Mouse (Mus musculus) spleen, embryonic (tissue): ENCODE measurements around the gene Ccnb1ip1.

Experiments
- CTCF ChIA-PET: fragments of 350-600 bp; sonication (Branson Sonifier 250); formaldehyde crosslinking; loops from one replicate; lab custom pipeline; 2022; lab: Charles Lee

Gene Ccnb1ip1

DNA sequence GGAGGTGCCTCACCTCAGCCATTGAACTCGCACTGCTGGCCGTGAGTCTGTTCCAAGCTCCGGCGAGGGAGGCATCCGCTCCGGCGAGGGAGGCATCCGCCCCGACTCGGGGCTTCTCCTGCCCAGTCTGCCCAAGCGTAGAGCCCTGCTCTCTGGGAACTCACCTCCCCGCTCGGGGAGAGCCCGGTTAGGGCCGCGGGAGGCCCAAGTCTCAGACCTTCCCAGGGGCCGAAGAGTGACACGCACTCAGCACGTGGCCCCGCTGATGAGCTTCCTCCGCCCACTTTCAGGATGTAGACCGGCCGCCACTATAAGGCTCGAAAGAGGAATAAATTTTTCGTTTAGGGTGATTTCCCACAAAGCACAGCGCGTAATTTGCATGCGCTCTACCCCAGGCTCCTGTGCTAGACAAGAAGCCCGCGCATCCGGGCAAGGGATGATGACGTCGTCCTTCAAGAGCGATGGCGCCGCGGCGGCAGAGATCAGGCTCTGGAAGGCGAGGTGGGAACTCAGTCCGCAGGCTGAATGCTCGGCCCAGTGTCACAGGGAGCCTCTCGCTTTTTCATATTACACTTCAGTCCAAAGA is at the start of gene Ccnb1ip1, which contains the start of gene Parp2:
Ccnb1ip1 (minus strand) TSS at position 246 of the 586 bp plus-strand sequence.
Parp2 (plus strand) TSS at position 355 of the 586 bp plus-strand sequence.
- CTCF ChIA-PET, result interaction anchor here (0.9 to 1.2 kb wide), 4 partner anchors 13 to 256 kb away, joined by 3 to 6 read pairs (median 4); no protein-coding TSS in a partner anchor

DNA sequence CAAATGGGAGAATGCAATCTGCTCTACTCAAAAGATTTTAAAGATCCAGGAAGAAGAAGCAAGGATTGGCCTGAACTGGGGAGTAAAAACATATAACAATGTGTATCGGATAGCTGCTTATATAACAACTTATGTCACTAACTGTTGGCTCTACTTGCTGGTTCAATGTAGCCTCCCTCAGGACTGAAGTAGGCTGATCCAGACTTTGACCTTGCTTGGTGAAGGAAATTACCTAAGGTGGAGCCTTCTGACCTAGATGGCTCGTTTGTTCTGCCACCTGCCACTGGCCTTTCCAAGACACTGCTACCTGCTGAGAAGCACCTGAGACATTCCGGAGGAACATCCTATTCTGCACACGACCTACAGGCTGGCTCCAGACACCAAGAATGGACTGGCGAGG is 48.3 kb upstream of the Ccnb1ip1 start:
- CTCF ChIA-PET, result interaction anchor here (0.6 kb wide), 1 partner anchor 43 kb away, joined by 3 read pairs; no protein-coding TSS in a partner anchor

DNA sequence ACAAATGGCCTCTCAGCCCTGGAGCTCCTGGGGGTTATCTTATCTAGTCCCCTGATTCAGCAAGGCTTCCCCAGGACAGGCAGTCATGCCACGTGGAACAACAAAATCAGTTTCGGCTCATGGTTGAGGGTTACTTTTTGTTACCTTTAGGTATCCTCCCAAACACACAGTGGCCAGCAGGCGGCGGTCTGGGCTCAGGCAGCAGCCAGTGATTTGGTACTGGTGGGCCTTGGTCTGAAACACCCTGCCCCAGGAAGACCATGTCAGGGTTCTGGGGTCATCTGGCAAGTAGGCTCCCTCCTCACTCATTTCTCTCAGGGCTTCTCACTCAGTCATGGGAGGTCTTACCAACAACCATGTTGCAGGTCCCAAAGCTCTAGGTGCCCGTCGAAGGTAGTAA is 29.7 kb upstream of the Ccnb1ip1 start:
- CTCF ChIA-PET, result no interaction called here

DNA sequence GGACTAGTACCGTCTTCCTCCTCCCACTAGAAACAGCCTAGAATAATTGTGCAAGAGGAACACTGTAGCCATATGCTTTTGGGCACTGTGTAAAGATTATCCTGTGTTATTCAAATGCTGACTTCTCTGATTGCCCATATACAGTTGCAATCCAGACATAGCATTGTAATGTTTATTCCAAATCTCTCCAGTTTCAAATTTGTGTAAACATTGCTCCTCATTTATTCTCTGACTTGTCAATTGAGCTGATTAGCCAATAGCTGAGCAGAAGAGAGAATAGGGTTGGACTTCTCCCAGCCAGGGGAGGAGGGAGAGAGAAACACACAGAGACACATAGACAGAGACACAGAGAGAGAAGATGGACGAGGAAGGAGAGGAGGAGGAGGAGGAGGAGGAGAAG is 26.9 kb upstream of the Ccnb1ip1 start:
- CTCF ChIA-PET, result interaction anchor here (0.7 kb wide), 1 partner anchor 72 kb away, joined by 3 read pairs; no protein-coding TSS in a partner anchor

DNA sequence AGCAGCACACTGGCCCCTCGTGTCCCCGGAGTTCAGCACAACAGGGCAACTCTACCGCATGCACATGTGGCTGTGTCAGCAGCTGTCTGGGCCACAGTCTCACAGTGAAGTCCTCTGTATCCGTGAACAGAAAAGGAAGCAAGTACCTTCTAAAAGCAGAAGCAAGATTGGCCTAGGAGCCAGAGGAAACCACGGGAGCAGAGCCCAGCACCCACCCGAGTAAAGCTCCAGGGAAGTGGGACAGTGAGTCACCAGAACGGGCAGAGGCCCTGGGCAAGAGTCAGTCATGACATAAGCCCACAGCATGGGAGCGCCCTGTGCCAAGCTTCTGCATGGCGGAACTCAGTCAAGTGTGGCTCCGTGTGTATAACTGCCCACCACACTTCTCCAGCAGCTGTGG is 26.4 kb upstream of the Ccnb1ip1 start:
- CTCF ChIA-PET, result interaction anchor here (0.7 kb wide), 1 partner anchor 73 kb away, joined by 3 read pairs; no protein-coding TSS in a partner anchor

DNA sequence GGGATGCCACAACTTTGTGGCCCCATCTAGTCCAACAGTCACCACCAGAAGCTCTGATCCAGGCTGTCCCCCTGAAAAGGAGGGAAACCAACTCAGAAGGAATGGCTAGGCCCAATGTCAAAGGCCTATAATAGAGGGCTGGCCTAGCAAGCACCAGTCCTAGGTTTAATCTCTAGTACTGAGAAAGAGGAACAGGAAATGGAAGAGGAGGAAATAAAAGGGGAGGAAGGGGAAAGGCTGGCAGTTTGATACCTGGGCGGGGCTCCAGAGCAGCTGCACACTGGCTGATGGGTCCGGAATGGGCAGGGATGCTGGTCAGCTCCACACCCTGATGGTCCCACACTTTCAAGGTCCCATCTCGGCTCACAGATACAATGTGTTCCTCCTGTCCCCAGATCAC is 22.3 kb upstream of the Ccnb1ip1 start:
- CTCF ChIA-PET, result no interaction called here

DNA sequence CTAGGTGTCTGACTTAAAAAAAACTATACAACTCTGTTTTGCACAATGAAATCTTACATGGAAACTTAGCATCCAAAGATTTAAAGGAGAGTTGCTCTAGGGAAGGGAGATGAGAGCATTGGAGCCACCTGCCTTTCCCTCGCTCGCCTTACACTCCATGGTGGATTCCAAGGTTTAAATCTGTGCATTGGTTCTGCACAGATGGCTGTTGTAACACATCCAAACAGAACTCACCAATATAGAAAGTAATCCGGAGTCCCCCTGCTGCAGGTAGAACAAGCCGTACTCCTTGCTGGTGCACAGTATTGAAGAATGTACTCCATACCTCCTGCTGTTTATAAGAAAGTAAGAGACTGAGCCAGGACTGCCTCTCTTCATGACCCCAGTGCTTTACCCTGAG is 19.0 kb upstream of the Ccnb1ip1 start:
- CTCF ChIA-PET, result no interaction called here

DNA sequence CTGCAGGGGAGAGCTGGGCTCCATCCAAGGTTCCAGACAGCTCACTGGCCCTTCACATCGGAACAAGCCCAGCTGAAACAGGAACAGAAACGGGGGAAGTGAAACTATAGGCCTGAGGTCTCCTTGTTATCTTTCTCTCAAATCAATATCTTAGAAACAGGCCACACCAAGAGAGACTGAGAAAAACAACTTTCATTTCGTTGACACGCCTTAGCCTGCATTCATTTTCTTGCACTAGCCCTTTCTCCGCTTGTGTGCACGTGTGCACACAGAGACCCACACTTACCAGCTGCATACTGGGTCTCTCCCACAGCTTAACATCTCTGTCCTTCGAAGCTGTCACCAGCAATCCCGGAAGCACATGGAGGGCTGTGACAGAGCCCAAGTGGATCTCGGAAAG is 16.7 kb upstream of the Ccnb1ip1 start:
- CTCF ChIA-PET, result no interaction called here

DNA sequence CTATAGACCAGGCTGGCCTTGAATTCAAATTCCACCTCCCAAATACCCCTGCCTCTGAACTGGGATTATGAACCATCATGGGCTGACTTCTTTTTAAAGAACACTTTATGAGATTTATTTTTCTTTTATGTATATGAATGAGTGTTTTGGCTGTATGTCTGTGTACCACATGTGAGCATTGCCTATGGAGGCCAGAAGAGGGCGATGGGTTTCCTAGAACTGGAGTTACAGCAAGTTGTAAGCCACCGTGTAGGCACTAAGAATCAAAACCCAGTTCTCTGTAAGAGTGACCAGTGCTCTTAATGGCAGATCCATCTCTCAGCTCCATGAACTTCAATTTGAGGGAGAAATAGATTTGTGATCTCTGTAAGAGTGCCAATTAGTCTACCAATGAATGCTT is 15.7 kb upstream of the Ccnb1ip1 start:
- CTCF ChIA-PET, result no interaction called here

DNA sequence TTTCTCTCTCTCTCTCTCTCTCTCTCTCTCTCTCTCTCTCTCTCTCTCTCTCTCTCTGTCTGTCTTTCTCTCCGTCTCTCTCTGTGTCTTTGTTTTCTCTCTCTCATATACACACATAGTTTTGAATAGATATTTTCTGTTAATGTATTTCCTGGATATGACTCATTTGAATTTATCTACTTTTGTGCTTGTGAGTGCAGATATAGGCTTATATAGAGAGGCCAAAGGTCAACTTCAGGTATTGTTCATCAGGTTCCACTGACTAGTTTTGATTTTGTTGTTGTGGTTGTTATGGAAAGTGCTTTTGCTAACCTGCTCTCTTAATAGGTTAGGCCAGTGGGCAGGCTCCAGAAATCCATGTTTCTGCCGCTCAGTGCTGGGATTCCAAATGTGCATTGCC is 5.5 kb upstream of the Ccnb1ip1 start:
- CTCF ChIA-PET, result no interaction called here

DNA sequence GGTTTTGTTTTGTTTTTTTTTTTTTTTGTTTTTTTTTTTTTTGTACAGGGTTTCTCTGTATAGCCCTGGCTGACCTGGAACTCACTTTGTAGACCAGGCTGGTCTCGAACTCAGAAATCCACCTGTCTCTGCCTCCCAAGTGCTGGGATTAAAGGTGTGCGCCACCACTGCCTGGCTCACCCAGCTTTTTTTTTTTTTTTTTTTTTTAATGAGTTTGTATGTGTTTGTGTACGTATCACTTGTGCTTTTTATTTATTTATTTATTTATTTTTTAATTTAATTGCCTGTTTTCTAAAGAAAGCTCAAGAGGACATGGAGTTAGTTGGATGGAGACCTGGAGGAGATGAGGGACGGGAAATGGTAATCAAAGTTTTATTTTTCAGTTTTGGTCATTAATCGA is 1.1 kb downstream of the Ccnb1ip1 start:
- CTCF ChIA-PET, result interaction anchor here (0.5 to 1.1 kb wide), 5 partner anchors 15 to 257 kb away, joined by 3 to 8 read pairs (median 5); no protein-coding TSS in a partner anchor

DNA sequence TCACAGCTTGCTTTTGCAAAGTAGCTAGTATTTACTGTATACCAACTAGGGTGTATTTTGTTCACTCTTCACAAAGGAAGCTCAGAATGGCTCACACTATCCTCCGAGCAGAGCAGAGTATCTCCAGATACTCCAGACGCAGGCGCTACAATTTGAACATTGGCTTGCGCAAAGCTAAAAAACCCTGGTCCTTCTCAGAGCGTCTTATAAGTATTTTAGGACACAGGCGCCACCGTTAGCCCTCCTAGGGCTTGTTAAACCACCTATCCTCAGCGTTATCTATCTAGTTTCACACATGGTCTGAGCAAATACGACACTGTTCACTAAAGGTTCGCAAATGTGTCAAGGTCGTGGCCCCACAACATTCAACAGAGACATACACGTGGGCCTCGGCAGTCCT is 2.8 kb downstream of the Ccnb1ip1 start:
- CTCF ChIA-PET, result interaction anchor here (0.9 kb wide), 1 partner anchor 285 kb away, joined by 3 read pairs; no protein-coding TSS in a partner anchor

DNA sequence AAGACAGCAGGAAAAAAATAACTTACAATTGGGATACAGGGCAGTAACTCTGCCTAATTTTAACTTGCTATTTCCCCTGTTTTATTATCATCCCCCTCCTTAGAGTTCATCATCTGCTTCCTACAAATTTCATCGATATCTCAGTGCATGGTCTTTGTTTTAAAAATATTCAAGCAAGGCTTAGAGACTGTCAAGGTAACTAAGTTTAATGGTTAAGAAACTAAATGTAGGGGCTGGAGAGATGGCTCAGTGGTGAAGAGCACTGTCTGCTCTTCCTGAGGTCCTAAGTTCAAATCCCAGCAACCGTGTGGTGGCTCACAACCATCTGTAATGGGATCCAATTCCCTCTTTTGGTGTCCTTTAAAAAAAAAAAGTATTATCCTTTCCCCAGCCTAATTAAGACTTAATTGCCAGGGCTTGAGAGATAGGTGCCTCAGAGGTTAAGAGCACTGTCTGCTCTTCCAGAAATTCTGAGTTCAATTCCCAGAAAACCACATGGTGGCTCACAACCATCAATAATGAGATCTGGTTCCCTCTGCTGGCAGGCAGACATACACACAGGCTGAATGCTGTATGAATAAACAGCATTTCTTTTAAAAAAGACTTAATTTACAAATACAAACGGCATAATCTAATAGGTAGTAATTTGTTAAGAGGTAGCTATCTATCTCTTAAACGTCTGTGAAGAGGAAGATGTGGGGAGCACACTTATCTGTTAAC is 4.5 kb downstream of the Ccnb1ip1 start:
- CTCF ChIA-PET, result no interaction called here

DNA sequence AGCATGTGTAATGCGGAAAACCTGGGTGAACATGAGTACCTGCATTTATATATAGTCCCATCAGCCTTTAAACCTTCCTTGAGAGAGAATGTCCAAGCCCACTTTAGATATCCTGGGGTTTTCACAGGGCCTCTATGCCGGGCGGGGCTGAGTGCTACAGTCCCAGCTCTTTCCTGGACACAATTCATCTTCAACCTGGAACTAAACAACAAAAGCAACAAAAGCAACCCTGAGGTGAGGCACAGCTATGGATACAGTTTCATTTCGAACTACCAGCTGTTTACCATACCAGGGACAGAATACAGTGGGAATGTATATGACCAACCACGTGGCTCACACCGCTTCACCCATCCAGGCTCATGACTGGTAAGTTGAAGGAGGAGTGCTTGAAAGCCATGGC is 5.1 kb downstream of the Ccnb1ip1 start:
- CTCF ChIA-PET, result interaction anchor here (0.6 to 0.7 kb wide), 3 partner anchors 9 to 445 kb away, joined by 3 to 5 read pairs (median 5); no protein-coding TSS in a partner anchor

DNA sequence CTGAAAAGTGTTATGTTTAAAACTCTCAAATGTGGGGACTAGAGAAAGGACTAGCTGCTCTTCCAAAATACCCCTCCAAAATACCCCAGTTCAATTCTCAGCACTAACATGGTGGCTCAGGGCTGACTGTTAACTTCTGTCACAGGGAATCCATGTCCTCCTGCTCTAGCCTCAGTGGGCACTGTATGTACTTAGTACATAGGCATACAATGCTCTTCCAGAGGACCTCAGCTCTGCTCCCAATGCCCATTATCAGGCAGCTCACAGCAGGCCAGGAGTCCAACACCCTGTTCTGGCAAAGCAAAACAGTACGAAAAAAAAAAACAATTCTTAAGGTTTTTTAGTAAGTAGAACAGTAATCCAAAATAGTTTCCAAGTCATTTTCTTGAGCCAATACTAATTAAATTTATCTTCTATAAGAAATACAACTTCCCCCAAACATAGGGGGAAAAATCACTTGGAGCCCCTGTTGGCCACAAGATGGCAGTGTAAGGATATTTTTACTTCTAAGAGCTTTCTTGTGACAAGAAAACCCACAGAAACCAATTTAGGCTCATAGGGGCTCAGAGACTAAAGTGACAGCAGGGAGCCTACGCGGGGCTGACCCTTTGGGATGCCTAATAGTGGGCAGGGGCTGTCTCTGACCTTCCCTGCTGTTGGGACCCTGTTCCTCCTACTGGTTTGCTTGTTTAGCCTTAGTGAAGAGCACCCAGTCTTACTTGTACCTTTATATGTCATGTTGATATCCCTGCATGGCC is 7.9 kb downstream of the Ccnb1ip1 start:
- CTCF ChIA-PET, result interaction anchor here (0.6 to 0.7 kb wide), 2 partner anchors 259 to 477 kb away, joined by 3 read pairs; no protein-coding TSS in a partner anchor

DNA sequence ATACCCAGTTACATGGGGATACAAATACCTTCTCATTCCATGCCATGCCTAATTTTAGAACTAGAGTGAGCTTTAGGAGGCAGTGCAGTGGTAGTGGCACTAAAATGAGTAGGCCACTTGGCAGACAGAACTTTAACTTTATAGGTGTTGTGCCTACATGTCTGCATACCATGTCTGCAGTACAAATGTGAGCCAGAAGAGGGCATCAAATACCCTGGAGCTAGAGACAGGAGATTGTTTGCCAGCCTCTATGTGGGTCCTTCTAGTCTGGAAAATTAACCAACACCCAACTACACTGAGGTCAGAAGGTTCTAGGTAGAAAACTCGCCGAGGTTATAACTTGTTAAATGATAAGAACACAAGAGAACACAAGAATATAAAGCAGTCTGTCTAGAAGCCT is 9.0 kb downstream of the Ccnb1ip1 start:
- CTCF ChIA-PET, result no interaction called here

DNA sequence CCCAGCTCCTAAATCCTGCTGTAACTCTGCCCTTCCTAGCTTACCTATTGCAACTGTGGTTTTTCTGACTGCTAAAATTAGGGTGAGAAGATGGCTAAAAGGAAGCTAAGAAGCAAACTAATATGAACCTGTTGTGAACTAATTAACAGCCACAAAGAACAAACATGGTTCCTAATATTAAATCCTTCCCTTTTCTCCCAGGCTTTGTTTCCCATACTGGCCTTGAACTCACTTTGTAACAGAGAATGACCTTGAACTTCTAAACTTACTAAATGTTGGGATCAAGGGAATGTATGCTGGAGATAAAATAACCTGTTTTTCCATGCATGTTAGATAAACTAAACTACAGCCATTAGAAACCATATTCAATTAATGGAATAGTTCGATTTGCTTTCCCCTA is 11.1 kb downstream of the Ccnb1ip1 start:
- CTCF ChIA-PET, result interaction anchor here (0.6 kb wide), 1 partner anchor 107 kb away, joined by 5 read pairs; no protein-coding TSS in a partner anchor

DNA sequence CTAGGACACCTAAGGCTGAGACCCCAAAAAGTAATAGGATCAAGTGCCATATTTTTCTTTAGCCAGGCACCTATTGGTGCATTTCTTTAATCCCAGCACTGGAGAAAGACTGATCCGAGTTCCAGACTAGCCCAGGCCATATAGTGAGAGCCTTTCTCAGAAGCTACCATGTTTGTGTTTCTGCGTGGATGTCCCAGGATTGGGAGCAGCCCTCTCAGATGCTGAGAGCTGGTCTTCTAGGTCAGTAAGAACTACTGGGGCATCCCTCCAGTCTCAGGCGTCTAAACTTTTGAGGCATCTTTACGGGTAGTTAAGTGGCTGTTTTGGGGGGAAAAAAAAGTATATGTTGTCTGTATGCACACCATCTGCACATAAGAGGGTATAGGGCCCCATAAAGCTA is 11.6 kb downstream of the Ccnb1ip1 start:
- CTCF ChIA-PET, result interaction anchor here (0.6 kb wide), 1 partner anchor 107 kb away, joined by 5 read pairs; no protein-coding TSS in a partner anchor

DNA sequence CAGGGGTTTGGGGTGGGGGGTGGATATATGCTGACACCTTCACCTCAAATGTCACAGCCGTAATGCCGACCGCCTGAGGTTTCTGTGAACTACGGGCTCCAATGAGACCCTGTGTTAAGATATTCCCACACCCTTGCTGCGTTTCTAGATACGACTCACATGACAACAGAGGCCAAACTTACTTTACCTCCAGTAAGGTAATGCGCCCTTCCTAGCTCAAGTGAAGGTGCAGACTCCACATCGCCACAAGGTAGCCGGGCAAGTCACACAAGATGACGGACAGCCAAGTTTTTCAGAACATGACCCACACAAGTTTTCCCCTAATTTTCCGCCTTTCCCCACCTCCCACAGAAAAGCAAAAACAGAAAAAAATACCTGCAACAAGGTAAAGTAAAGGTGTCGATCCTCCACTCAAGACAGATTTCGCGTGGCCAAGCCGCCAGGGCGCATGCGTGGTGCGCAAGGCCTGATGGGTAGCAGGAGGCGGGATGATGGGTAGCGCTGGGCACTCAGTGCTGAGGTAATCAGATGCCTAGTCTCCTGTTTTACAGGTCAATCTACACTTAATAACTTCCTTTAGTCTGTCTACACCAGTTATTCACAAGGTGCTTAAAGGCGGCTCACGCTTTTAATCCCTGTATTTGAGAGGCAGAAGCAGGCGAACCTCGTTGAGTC is 12.1 kb downstream of the Ccnb1ip1 start:
- CTCF ChIA-PET, result no interaction called here

DNA sequence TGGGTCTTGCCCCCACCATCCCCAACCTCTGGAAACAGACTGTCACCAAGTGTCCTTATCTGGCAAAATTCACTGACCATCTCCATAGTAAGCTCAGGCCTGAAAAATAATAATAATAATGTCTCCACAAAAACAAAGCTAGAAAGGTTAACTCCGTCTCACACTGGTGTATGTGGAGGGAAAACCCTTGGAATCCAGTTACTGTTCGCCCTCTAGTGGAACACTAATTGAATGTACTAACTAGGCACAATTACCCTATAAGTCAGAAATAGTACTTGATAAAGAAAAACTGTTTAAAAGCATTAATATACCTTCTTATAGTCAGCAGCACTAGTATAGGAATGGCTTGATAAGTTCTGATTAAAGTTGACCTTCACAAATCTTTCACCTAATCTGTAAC is 19.4 kb downstream of the Ccnb1ip1 start:
- CTCF ChIA-PET, result interaction anchor here (0.7 to 1.2 kb wide), 3 partner anchors 16 to 321 kb away, joined by 4 to 11 read pairs (median 6); no protein-coding TSS in a partner anchor

DNA sequence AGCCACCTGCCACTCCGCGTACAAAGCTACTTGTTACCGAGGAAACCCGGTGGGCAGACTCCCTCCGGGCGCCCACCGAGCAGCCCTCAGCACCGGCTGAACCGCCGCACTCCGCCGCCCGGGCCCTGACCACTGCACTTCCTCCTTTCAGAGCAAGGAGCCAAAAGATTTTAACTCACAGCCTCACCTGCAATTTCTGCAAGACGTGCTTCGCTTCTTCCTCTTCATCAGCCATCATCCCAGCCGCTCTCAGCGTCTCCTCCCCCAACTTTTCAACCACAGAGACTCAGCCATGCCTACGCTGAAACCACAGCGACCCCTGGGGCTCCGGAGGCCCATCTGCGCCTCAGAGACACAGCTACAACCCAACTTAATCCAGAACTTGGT is 22.3 kb downstream of the Ccnb1ip1 start, which contains the start of gene Ttc5:
Ttc5 (minus strand) TSS at position 269 of the 387 bp plus-strand sequence.
- CTCF ChIA-PET, result interaction anchor here (0.6 kb wide), 1 partner anchor 31 kb away, joined by 3 read pairs; no protein-coding TSS in a partner anchor
